Mouse (Mus musculus): ENCODE results near the gene Fam71e2.

Fam71e2 gene

GRCm38 (mm10) chr7:4776861-4777830 lies 6.0 kb upstream of the Fam71e2 start:
- 3% methylated on average over 55 of the region's 56 CpGs for WGBS

- WGBS = 60% methylated on average over 10 of the region's 10 CpGs
Measured at GRCm38 (mm10) chr7:4776131-4776530, 5.0 kb upstream of the Fam71e2 start.

GRCm38 (mm10) chr7:4764946-4765710 lies 6.0 kb downstream of the Fam71e2 start:
- WGBS = 43% methylated on average over 4 of the region's 4 CpGs

- 57% methylated on average over 1 of the region's 1 CpGs for WGBS
Measured at GRCm38 (mm10) chr7:4759670-4760069, 11.4 kb downstream of the Fam71e2 start.

- 11% methylated on average over 24 of the region's 24 CpGs for whole genome bisulfite sequencing
Measured at GRCm38 (mm10) chr7:4752821-4753570, 18.1 kb downstream of the Fam71e2 start, which contains the start of gene Cox6b2. Cox6b2 (minus strand) TSS chr7:4753094.

- WGBS = 4% methylated on average over 30 of the region's 30 CpGs
Measured at GRCm38 (mm10) chr7:4751971-4752820, 18.9 kb downstream of the Fam71e2 start.

- 95% methylated on average over 2 of the region's 2 CpGs for WGBS
Measured at GRCm38 (mm10) chr7:4749169-4749568, 21.9 kb downstream of the Fam71e2 start.

GRCm38 (mm10) chr7:4748321-4748720 lies 22.8 kb downstream of the Fam71e2 start:
- 86% methylated on average over 4 of the region's 4 CpGs for WGBS

- WGBS = 82% methylated on average over 9 of the region's 9 CpGs
Measured at GRCm38 (mm10) chr7:4747156-4747899, 23.8 kb downstream of the Fam71e2 start.

GRCm38 (mm10) chr7:4746326-4746980 lies 24.6 kb downstream of the Fam71e2 start:
- 91% methylated on average over 22 of the region's 22 CpGs for WGBS

GRCm38 (mm10) chr7:4744886-4745285 lies 26.2 kb downstream of the Fam71e2 start:
- 98% methylated on average over 6 of the region's 6 CpGs for WGBS

- 74% methylated on average over 2 of the region's 2 CpGs for WGBS
Measured at GRCm38 (mm10) chr7:4743354-4743753, 27.7 kb downstream of the Fam71e2 start.

GRCm38 (mm10) chr7:4742482-4742819 lies 28.7 kb downstream of the Fam71e2 start:
- WGBS = 88% methylated on average over 6 of the region's 6 CpGs

- WGBS = 85% methylated on average over 21 of the region's 21 CpGs
Measured at GRCm38 (mm10) chr7:4741672-4742481, 29.2 kb downstream of the Fam71e2 start.

GRCm38 (mm10) chr7:4741151-4741550 lies 30.0 kb downstream of the Fam71e2 start:
- WGBS = 12% methylated on average over 4 of the region's 4 CpGs

GRCm38 (mm10) chr7:4740309-4740727 lies 30.8 kb downstream of the Fam71e2 start:
- WGBS = 1% methylated on average over 14 of the region's 14 CpGs

GRCm38 (mm10) chr7:4739544-4740275 lies 31.4 kb downstream of the Fam71e2 start, which contains the start of gene Kmt5c:
Kmt5c (plus strand) TSS chr7:4740115.
- WGBS = under 1% methylated on average over 42 of the region's 44 CpGs

- WGBS = 28% methylated on average over 10 of the region's 10 CpGs
Measured at GRCm38 (mm10) chr7:4739041-4739543, 32.0 kb downstream of the Fam71e2 start.

Measured in cerebral cortex, adult 2 months (tissue).